Mouse (Mus musculus) gastrocnemius, postnatal 4 days (tissue): ENCODE measurements around the gene Taf8. TPM values are rescaled to one million over a fixed set of nuclear protein-coding genes. Genes with fewer than 3 reads are reported as not detected.

ENCODE experiments used
- DNase-seq, 2 experiments: peaks; one replicate each; pipeline ENCODE4 v3.0.0; 2021 to 2022; ENCODE audit warnings: low spot score in 2 of 2, mixed read lengths in 2 of 2
- long read RNA-seq, 2 experiments: library from polyadenylated mRNA; stranded (forward); transcript quantifications; one replicate each; pipeline ENCODE4 v2.0.0; 2021
- total RNA-seq, 2 experiments: library from RNA; stranded (reverse); gene quantifications; 2 replicates each; pipeline ENCODE4 v1.2.3; 2021

Gene Taf8
- 10 to 100 TPM; 11.9 to 12.5 TPM for total RNA-seq
- long read RNA-seq, experiment 1, partial matches to known transcripts: 2 of 8 reads
- long read RNA-seq, experiment 1, other reads (novel, unspliced or antisense): 2 of 8 reads
- long read RNA-seq, experiment 2, transcript Taf8-201 (9 exons, 2,784 nt): major isoform, 5 of 11 reads
- long read RNA-seq, experiment 2, partial matches to known transcripts: 2 of 11 reads
- long read RNA-seq, experiment 2, other reads (novel, unspliced or antisense): 3 of 11 reads

DNA sequence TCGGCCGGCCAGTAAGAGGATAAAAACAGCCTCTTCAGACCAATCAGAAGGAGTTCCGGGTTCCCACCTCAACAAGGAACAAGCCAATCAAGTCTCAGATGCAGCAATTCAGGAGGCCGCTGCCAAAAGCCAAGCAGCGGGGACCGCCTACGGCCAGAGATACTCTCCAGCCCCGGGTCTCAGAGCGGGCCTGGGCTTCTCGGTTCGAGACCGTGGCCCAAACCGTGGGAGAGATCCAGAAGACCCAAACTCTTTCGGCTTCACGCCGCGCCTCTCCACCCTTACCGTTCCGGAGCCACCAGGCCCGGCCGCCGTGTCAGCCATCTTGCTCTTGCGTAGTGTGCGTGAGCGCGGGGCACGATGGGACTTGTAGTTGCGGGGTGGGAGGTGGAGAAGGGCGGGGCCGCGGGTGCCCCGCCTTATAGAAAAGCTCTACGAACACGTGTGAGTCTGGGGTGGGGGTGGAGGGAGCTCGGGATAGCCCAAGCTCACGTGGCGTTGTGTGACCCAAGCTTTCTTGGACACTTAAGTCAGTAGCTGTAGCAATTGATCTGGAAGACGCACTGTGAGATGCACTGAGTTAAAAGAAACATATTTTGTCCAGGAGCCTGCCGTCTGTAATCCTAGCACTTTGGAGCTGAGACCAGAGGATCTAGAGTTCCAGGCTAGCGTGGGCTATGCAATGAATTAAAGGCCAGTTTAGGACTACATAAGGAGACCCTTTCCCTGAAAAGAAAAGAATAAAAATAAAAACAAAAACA lies at the start of gene Taf8:
Gene Taf8 (minus strand): TSS at position 347 of the 761 bp plus-strand sequence.
- DNase-seq: peak; percentile 84 to 96

DNA sequence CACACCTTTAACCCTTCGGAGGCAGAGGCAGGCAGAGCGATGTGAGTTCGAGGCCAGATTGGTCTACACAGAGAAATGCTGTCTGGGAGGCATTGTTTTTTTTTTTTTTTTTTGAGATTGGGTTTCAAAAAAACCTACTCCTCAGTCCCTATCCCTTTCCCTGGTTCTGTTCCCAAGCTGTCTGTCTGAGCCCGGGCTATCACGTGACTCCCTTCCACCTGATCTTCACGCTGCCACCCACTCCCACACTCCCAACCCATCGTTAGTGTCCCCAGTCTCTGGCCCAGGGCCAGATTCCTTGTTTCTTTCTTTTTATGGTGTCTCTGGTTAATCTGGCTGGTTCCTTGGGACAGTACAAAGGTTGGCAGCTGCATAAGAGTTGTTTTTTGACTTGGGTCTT lies 49.0 kb upstream of the Taf8 start:
- DNase-seq: no peak

DNA sequence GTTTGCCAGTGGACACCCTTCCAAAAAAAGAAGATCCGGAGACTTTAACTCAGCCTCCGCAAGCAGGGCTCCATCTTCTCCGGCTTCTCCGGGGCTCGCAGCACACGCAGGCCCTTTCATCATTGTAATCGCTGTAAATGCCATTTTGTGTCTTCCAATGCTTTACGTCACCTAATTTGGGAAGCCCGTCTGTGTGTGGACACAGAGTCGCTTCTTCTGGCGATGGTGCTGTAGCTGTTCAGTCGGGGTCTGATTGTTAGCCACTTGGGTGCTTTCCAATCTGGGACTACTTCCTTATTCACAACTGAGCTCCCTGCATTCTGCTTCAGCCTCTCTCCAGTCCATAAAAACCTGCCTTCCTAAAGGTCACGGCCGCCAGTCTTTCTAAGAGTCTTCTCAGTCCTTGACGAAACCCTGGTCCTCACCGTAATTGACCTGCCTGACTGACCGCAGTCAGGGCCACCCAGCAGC lies 43.8 kb upstream of the Taf8 start:
- no peak for DNase-seq

DNA sequence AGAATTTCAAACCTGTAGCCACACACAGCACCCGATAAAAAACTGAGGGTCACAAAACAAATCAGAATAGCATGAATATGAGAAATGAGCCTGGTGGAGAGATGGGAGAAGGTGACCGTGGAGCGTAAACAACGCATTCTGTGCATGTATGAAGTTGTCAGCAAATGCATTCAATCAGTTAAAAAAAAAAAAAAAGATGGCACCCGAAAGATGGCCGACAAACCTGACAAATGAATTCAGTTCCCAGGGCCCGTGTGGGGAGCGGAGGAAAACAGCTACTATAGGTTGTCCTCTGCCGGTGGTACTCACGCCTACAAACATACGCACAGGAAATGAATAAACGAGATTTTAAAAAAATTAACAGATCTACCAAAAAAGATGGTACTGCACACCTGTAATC lies 43.1 kb upstream of the Taf8 start:
- no peak for DNase-seq

DNA sequence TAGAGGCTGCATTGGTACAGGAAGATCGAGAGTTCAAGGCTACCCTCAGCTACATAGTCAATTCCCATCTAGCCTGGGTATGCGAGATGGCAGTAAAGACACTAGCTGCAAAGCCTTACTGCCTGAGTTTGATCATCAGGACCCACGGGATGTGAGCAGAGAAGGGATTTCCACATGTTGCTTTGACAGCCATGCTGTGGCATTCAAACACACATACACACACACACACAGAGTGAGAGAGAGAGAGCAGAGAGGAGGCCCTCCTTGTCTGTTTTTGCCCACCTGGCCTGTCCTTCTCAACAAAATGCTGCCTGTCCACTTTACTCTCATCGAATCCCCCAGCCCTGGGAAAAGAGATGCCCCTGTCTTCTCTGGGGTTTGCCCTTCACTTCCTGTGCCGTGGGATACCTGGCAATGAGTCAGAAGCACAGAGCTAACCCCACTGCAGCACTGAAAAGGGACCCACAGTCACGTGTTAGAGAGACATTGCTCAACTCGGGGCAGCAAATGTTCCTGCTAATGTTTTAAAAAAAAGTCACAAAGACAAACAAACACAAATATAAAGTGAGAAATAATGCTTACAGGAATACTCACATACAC lies 41.1 kb upstream of the Taf8 start:
- DNase-seq: no peak

DNA sequence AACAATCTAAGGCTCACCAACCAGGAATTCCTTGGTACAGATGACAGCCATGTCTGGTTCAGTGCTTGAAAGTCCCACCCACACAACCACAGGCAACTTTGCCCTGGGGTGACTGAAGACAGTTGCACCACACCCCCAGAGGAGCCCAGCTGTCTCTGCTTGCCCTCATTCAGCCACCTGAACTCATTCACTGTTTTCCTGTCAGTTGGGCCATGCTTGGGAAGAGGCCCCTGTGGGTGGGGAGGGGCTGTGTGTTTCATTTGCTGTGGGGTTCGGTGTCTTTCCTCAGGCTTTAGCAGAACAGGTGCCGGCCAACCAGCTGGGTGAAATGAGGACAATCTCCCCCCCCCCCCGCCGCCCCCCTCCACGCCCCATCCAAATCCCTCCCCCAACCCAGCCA lies 40.0 kb upstream of the Taf8 start:
- DNase-seq: peak in 1 of 2 experiments; percentile 30

DNA sequence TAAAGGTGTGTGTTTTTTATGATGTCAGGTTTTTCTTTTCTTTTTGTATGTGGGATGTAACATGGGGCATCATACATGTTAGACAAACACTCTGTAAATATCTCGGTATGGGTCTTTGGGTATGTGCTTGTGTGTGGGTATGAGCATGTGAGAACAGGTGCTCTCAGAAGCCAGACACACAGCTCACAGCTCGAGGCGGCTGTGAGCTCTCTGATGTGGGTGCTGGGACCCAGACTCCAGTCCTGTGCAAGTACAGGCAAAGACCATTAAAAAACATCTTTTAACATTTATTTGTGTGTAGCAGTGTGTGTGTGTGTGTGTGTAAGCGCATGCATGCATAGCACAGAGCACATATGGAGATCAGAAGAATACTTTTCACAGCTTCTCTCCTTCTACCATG lies 37.0 kb upstream of the Taf8 start:
- no peak for DNase-seq

DNA sequence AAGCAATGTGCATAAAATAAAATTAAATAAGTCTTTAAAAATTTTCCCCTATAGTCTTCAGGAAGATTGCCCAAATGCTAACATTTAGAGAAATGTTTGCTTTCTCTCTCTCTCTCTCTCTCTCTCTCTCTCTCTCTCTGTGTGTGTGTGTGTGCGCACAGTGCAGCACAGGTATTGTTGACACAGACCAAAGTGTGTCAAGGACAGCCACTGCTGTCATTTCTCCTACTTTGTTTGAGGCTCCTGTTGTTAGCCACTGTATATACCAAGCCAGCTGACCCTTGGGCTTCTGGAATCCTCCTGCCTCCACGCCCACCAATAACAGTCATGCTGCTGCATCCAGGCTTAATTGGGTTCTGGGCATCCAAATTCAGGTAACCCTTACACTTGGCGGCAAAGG lies 36.0 kb upstream of the Taf8 start:
- DNase-seq: no peak

DNA sequence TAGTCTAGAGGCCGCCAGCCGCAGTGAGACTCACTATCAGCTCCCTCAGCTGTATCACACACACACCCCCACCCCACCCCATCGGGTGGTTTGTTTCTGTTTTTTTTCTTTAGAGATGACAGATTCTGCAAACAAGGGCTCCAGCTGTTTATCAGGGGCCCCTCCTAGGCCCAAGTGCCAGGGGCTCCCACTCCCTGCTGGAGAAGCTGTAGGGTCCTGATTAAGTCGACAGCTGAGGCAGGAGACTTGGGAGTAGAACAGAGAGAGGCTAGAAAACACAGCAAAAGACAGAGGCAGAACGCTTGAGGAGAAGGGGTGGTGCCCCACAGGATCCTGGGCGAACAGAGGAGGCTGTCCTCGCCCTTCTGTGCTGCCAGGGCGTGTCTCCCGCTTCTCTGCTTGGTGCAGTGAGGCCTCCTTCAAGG lies 33.7 kb upstream of the Taf8 start:
- DNase-seq: no peak

DNA sequence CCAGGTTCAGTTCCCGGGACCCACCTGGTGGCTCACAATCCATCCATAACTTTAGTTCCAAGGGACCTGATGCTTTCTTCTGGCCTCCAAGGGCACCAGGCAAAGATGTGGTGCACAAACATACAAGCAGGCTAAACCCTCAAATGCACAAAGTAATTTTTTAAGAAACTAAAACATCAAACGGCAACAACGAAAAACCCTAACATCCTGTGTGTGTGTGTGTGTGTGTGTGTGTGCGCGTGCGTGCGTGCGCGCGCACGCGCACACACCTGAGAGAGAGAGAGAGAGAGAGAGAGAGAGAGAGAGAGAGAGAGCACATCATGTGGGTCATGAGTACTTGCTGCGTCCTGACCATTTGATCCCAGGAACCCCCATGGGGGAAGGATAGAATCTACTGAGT lies 31.6 kb upstream of the Taf8 start:
- no peak for DNase-seq

DNA sequence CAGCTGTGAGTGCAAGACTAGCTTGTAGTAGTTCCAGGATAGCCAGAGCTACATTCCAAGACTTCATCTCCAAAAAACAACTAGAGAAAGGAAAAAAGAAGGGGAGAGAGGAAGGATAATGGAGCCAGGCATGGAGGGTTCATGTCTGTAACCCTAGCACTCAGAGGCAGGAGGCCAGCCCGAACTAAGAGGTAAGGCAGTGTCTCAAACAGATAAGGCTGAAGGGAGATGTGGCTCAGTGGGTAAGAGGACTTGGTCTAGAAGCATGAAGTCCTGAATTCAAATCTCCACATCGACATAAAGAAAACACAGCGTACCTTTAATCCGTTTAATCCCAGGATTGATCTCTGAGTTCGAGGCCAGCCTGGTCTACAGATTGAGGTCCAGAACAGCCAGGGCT lies 30.3 kb upstream of the Taf8 start:
- DNase-seq: no peak

DNA sequence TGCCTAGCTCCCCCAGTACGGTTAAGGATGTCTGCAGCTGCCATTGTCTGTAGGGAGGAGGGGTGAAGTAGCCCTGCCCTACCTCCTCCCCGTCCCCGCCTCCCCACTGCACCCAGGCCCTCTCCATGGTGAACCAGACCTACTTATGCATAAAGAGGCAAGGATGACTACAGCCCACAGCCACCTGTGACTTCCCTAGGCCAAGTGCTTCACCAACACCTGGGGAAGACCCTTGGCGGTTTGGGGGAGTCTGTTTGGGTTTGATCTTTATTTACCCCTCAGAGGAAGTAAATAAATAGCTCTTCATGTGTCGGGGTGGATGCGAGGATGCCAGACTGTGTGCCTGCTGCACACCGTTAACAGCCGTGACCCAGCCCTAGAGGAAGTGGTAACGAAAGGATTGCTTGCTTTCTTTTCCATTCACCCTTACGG lies 29.3 kb upstream of the Taf8 start:
- no peak for DNase-seq

DNA sequence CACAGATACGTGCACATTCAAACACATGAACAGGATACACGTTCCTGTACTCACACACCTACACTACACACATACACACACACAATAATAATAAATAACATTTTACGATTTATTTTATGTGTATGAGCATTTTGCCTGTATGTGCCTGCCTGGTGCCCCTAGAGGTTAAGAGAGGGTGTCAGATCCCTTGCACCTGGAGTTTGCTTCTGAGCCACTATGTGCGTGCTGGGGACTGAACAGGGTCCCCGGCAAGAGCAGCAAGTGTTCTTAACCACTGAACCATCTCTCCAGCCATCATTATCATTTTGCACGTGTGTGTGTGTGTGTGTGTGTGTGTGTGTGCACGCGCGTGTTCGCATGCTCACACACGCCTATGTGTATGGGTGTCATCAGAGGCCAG lies 27.5 kb upstream of the Taf8 start:
- DNase-seq: no peak

DNA sequence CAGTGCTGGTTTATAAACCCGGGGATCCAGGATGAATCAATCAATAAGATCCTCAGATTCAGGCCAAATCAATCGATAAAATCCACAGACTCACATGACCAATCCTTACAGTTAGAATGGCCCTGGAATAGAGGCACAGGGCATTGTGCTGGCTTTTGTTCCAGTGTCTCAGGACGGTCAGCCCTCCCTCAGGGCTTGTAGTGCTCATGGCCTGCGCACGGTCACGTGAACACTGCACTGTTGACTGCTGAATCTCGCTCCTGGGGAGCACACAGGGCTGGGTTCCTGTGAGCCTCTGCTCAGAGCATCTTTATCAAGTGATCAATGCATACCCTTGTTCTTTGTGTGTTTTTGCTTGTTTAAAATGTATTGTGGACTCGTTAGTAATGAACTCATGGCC lies 26.8 kb upstream of the Taf8 start:
- DNase-seq: no peak

DNA sequence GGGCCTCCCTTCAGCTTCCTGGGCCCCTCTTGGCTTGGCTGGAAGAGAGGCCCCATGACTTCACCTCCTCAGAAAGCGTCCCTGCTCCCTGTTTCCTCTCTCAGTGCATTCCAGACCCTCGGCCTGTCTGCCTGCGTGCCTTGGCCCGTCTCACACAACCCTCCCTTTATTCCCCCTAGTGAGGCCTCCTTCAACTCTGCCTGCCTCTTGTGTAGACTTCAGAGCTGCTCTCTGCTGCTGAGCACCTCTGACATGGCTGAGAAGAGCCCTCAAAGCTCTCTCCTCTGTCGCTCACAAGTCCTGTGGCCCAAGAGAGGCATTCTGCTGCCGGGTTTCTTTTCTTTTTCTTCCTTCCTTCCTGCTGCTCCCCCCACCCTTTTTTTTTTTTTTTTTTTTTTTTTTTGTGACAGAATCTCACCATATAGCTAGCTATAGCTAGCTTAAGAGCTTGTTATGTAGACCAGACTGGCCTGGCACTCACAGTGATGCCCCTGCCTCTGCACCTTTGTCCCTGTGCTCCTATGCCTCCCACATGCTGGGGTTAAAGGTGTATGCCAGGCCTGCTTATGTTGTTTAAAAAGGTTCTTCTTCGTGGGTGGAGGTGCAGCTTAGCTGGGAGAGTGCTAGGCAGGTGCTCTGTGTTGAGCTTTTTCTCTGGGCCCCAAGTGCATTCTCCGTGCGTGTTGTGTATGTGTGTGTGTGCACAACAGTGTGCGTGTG lies 25.6 kb upstream of the Taf8 start:
- peak in 1 of 2 experiments; percentile 62 for DNase-seq

DNA sequence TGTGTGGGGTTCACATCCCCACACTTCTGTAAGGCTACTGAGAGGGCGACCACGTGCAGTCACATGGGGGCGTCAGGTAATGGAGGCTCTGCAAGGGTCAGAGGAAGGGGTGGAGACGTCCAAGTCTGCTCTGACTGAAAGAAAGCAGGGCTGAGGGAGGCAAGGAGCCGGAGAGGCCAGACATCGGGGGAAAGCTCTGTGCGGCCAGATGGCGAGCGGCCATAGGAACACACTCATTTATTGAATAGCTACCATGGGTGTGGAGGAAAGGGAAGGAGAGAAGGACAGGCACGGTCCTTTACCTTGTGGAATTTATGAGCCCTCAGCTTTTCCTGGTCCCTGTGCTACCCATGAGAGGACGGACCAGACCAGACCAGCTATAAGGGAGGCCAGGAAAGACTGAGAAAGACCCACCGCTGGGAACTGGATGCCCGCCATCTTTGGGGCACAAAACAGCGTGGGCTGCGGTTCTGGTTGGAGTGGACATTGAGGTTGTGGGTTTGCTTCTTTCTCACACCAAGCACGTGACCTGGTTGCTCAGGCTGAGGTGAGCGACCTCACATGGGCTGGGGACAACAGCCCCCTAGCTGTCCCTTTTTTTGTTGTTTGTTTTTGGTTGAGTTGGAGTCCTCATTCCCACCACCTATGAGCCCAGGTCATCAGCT lies 24.9 kb upstream of the Taf8 start:
- peak in 1 of 2 experiments; percentile 70 for DNase-seq

DNA sequence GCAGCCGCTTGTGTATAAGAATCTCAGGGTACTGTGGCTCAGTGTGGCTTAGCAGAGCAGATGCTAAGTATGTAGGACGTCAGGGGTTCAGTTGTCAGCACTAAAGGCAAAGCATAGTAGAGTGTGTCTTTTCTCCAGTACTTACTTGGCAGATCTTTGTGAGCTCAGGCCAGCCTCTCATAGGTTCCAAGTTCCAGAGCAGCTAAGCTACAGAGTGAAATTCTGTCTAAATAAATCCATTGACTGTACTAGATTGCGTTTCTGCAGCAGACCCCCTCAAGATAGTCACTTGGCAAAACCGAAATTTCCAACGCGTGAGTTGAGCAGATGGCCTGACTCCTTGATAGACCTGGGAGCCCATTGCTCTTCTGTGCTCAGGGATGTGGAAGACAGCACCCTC lies 22.9 kb upstream of the Taf8 start:
- no peak for DNase-seq

DNA sequence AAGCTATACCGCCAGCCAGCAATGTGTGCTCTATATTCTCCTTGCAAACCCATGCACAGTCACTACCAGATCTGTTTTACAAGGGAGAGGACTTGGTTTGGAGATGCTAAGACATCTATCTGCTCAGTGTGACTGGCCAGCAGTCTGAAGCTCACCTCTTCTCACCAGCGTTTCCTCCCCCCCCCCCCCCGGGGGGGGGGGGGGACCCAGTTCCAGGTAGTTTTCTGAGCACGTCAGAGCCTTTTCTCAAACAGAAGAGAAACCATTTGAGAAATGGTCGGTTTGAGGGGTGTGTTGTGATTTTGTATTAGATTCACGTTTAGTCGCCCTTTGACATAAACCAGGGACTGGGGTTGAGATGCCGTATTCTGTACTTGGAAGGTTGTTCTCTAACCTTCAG lies 22.0 kb upstream of the Taf8 start:
- no peak for DNase-seq

DNA sequence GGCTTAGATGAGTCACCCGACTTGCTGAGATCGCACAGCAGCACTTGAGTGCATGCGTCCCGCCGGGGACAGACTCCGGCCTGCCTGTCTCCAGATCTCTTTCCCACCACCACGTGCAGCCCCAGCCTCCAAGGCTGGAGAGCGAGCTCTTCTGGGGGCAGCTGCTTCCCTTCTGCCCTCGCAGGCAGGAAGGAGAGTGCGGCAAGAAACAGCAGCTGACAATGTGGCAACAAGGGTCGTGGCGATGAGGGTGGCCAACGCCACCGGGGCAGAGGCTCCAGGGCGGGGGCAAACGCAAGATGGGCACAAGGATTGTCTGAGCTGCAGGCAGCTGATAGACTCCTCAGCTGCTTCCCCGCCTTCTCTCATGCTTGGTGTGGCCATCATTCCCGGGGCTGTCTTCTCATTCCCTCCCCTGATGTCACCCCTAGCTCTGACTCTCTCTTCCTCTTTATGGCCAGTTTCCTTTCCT lies 21.2 kb upstream of the Taf8 start:
- DNase-seq: peak in 1 of 2 experiments; percentile 66

DNA sequence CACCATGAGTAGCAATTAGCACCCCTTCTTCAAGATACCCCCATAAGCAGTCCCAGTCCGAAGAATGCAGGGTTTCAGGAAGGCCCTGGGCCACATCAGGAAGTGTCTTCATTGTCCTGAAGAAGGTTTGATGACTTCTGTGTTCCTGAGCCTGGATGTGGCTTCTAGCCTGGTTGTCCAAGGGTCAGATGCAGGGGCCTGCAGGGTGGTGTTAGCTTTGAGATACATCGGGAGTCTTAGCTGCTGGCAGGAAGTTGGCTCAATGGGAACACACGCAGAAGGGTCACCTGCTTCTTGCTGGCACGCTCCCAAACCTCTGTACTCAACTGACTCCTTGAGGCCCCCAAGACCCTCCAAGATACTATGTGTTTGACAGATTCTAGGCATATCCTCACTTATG lies 20.4 kb upstream of the Taf8 start:
- peak in 1 of 2 experiments; percentile 28 for DNase-seq
